Mouse (Mus musculus): Measurements from ENCODE around the gene Gm20869. TPM values are rescaled to one million over a fixed set of nuclear protein-coding genes. Genes with fewer than 3 reads are reported as not detected.
"Not testable (repeated sequence)": the region's sequence is repeated elsewhere in the genome, so short reads cannot be mapped to it uniquely, and the experiment has no call there.

Gm20869 gene
- not detected in 2 replicates for polyA plus RNA-seq (2016; fragmentation: Nextera tagmentation; extraction: Ambion mirVana)

GRCm38 (mm10) chrY:71469149-71469548, at the start of gene Gm20869:
TSS of gene Gm20869 (plus strand) at chrY:71469449.
- not testable (repeated sequence) for H3K4me1 ChIP-seq (replicated peaks); DNase-seq (ENCODE audit: low spot score); H3K27ac ChIP-seq; H3K9me3 ChIP-seq; H3K36me3 ChIP-seq; H3K27me3 ChIP-seq (ENCODE audit: insufficient read depth, poor library complexity, severe bottlenecking); H3K4me3 ChIP-seq
- no CpG with 5 or more reads among the region's 6 CpGs for WGBS

Other genes starting within 250 kb of the Gm20869 start
- not detected in 2 replicates for gene Gm20870, start 222.6 kb downstream of the Gm20869 start, polyA plus RNA-seq (2016; fragmentation: Nextera tagmentation; extraction: Ambion mirVana)

All from hindbrain, embryonic 10.5 days (tissue).